Comparison of ENCODE assay signal across 1 mouse cellular context in the genomic region with DNA sequence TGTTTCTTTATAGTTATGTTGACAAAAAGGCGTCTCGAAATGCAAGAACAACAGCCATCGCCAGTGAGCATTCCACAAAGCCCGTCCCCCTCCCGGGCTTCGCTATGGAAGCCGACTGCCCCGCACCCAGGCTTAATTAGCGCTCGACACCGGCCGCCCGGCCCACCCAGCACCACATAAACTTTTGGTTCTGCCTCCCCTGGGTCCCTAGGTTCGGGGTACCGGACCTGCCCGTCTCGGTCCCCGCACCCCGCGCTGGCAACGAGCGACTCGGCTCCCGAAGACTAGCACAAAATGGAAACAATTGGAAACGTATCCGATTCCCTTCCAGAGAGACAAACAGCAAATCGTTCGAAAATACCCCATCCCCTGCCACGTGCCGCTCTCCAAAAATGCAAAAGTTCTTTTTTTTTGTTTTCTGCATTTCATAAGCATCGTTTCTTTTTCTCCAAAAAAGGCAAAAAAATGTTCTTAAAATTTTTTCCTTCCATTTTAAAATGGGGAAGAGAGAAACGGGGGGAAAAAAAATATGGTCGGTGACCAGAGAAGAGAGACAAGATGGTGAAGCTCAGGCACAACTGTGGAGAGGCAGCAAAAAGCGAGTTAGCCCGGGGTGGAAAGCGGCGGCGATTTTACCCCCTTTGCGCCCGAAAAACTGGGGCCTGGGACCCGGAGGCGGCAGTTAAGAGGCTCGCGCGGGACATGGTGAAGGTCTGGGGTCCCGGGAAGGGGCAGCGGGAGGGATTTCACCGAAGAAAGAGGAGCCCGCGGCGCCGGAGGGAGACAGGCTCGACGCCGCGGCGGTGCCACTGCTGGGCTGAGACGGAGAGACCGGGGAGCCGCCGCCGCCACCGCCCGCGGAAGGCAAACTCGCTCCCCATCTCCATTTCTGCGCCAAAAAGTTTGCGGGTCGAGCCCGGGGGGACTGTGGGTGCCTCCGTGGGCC.
TF ChIP-seq lines count a peak whose summit lies in the region.

No protein-coding gene starts in this region.

TF ChIP-seq in CH12.LX, 34 proteins besides CTCF, POLR2A, EP300 and RAD21 (continued from another document):
- TF ChIP-seq CHD1 (IDR thresholded peaks at IDR 0.05; ENCODE audit: low read depth, low read length) (peak; percentile 95), ZNF384 (IDR thresholded peaks at IDR 0.05; ENCODE audit: low read depth, low read length) (peak; percentile 48; the same call in 1 of the 2 replicates)
